Mouse (Mus musculus) hindbrain, embryonic 12.5 days (tissue): Measurements from ENCODE around the gene B4galnt1. TPM values are rescaled to one million over a fixed set of nuclear protein-coding genes. Genes with fewer than 3 reads are reported as not detected.

Source experiments
- polyA plus RNA-seq: library from polyadenylated mRNA; unstranded; fragments of >200 nt; fragmentation: Nextera tagmentation; extraction: Ambion mirVana; gene quantifications from 2 replicates; pipeline ENCODE4 v1.2.1, GENCODE M21; 2016

Gene B4galnt1
- polyA plus RNA-seq, 1 experiment from 2014 or later, result 21.6 TPM

Other genes starting within 250 kb of the B4galnt1 start
- gene Ctdsp2, start 186.5 kb upstream of the B4galnt1 start, polyA plus RNA-seq, result 50.5 and 51.1 TPM in 2 replicates
- gene Avil, start 164.5 kb upstream of the B4galnt1 start, polyA plus RNA-seq, result 1.6 and 2.1 TPM in 2 replicates
- gene Tsfm, start 134.4 kb upstream of the B4galnt1 start, polyA plus RNA-seq, result 65.3 and 67.4 TPM in 2 replicates
- gene Mettl1, start 123.8 kb upstream of the B4galnt1 start, polyA plus RNA-seq, result 31.8 and 34.9 TPM in 2 replicates
- gene Eef1akmt3, start 123.7 kb upstream of the B4galnt1 start, polyA plus RNA-seq, result 0.22 and 0.34 TPM in 2 replicates
- gene Cyp27b1, start 117.0 kb upstream of the B4galnt1 start, polyA plus RNA-seq, result 0.25 TPM in 1 of 2 replicates, not detected in the other
- 5.4 and 6.1 TPM in 2 replicates for gene March9, start 105.0 kb upstream of the B4galnt1 start, polyA plus RNA-seq
- gene Cdk4, start 101.7 kb upstream of the B4galnt1 start, polyA plus RNA-seq, result 1,725 and 1,814 TPM in 2 replicates
- gene Tspan31, start 95.0 kb upstream of the B4galnt1 start, polyA plus RNA-seq, result 141 and 148 TPM in 2 replicates
- 1.7 and 2.0 TPM in 2 replicates for gene Agap2, start 89.9 kb upstream of the B4galnt1 start, polyA plus RNA-seq
- gene Os9, start 44.1 kb upstream of the B4galnt1 start, polyA plus RNA-seq, result 118 TPM in 2 replicates
- 1.2 and 2.2 TPM in 2 replicates for gene Slc26a10, start 15.4 kb downstream of the B4galnt1 start, polyA plus RNA-seq
- 52.2 and 61.4 TPM in 2 replicates for gene Arhgef25, start 24.9 kb downstream of the B4galnt1 start, polyA plus RNA-seq
- gene Dtx3, start 30.5 kb downstream of the B4galnt1 start, polyA plus RNA-seq, result 199 and 203 TPM in 2 replicates
- gene Pip4k2c, start 46.4 kb downstream of the B4galnt1 start, polyA plus RNA-seq, result 23.2 and 24.9 TPM in 2 replicates
- gene Kif5a, start 98.1 kb downstream of the B4galnt1 start, polyA plus RNA-seq, result 70.0 and 76.6 TPM in 2 replicates
- 234 and 240 TPM in 2 replicates for gene Dctn2, start 101.1 kb downstream of the B4galnt1 start, polyA plus RNA-seq
- gene Mbd6, start 123.8 kb downstream of the B4galnt1 start, polyA plus RNA-seq, result 17.9 and 19.8 TPM in 2 replicates
- gene Mars, start 146.6 kb downstream of the B4galnt1 start, polyA plus RNA-seq, result 142 and 152 TPM in 2 replicates
- gene Arhgap9, start 156.7 kb downstream of the B4galnt1 start, polyA plus RNA-seq, result 2.0 and 2.2 TPM in 2 replicates
- gene Gli1, start 176.7 kb downstream of the B4galnt1 start, polyA plus RNA-seq, result 3.7 and 4.8 TPM in 2 replicates
- gene Inhbe, start 189.2 kb downstream of the B4galnt1 start, polyA plus RNA-seq, result 0.08 TPM in 1 of 2 replicates, not detected in the other
- gene Inhbc, start 205.2 kb downstream of the B4galnt1 start, polyA plus RNA-seq, result not detected in 2 replicates
- gene R3hdm2, start 215.1 kb downstream of the B4galnt1 start, polyA plus RNA-seq, result 39.1 and 41.4 TPM in 2 replicates